Mouse (Mus musculus) forebrain, embryonic 15.5 days (tissue): ENCODE results near the gene Cfap299. TPM values are rescaled to one million over a fixed set of nuclear protein-coding genes. Genes with fewer than 3 reads are reported as not detected.
"Not testable (repeated sequence)": the region's sequence is repeated elsewhere in the genome, so short reads cannot be mapped to it uniquely, and the experiment has no call there.

Source experiments
- ATAC-seq: fragments of 200-750 bp; cut with Nextera tagmentation; replicated peaks from 2 replicates; pipeline ENCODE4 v1.8.0; 2017; ENCODE audit warnings: mild to moderate bottlenecking, moderate TSS enrichment, moderate library complexity
- H3K27ac ChIP-seq: fragments of 300-500 bp; sonication (generic); replicated peaks from 2 replicates; pipeline ENCODE4 v1.5.1; 2015; ENCODE audit warnings: mild to moderate bottlenecking, inconsistent platforms
- H3K27me3 ChIP-seq: fragments of 300-500 bp; sonication (generic); 2 replicates; pipeline ENCODE4 v1.6.1; 2015; ENCODE audit warnings: inconsistent platforms
- H3K36me3 ChIP-seq: fragments of 300-500 bp; sonication (generic); 2 replicates; pipeline ENCODE4 v1.6.1; 2015; ENCODE audit warnings: mild to moderate bottlenecking, inconsistent platforms
- H3K4me1 ChIP-seq: fragments of 300-500 bp; sonication (generic); 2 replicates; pipeline ENCODE4 v1.6.1; 2015; ENCODE audit warnings: inconsistent platforms
- H3K4me2 ChIP-seq: fragments of 300-500 bp; sonication (generic); replicated peaks from 2 replicates; pipeline ENCODE4 v1.6.1; 2015; ENCODE audit warnings: mild to moderate bottlenecking, inconsistent platforms
- H3K4me3 ChIP-seq: fragments of 300-500 bp; sonication (generic); 2 replicates; pipeline ENCODE4 v1.5.1; 2015; ENCODE audit warnings: mild to moderate bottlenecking, inconsistent platforms
- H3K9ac ChIP-seq: fragments of 300-500 bp; sonication (generic); replicated peaks from 2 replicates; pipeline ENCODE4 v1.6.1; 2015; ENCODE audit warnings: mild to moderate bottlenecking, inconsistent platforms
- H3K9me3 ChIP-seq: fragments of 300-500 bp; sonication (generic); 2 replicates; pipeline ENCODE4 v1.6.1; 2016; ENCODE audit warnings: inconsistent platforms
- WGBS: fragments of 180-500 bp; shearing (Covaris S2); methylation state at CpG from one replicate; pipeline ENCODE4 v1.1.7; 2015; ENCODE audit warnings: mixed read lengths; 5-methylcytosine and 5-hydroxymethylcytosine counted together
- polyA plus RNA-seq: library from polyadenylated mRNA; unstranded; fragments of >200 nt; fragmentation: Nextera tagmentation; extraction: Ambion mirVana; gene quantifications from 2 replicates; pipeline ENCODE4 v1.2.1, GENCODE M21; 2015

Cfap299 gene
- 0.66 and 2.0 TPM in 2 replicates for polyA plus RNA-seq

GRCm38 (mm10) chr5:98328848-98329624, at the start of gene Cfap299:
Gene Cfap299 (plus strand): TSS chr5:98329304.
- no peaks in the 10 kb centered on the region for H3K9me3 ChIP-seq
- H3K4me2 ChIP-seq, result peak within 1 kb of the TSS; percentile 96
- H3K4me3 ChIP-seq, result peak within 1 kb of the TSS; percentile 58
- H3K27me3 ChIP-seq, result peaks cover 4% of the 10 kb centered on the region; the same call in 1 of the 2 replicates
- 2% methylated on average over 46 of the region's 46 CpGs for WGBS
- peaks cover 7% of the 10 kb centered on the region for H3K4me1 ChIP-seq
- peak; percentile 96 for ATAC-seq
- no peaks in the 10 kb centered on the region for H3K36me3 ChIP-seq
- peak within 1 kb of the TSS; percentile 41; the same call in 1 of the 2 replicates for H3K9ac ChIP-seq
- no peak within 1 kb of the TSS for H3K27ac ChIP-seq

- 34% methylated on average over 9 of the region's 9 CpGs for WGBS
- no peak overlapping the region for H3K4me2 ChIP-seq
- H3K4me1 ChIP-seq, result 0 out of 2 replicates have a peak, but pooled peaks cover 5% of the 10 kb centered on the region
- H3K9ac ChIP-seq, result no peak overlapping the region
- H3K4me3 ChIP-seq, result no peak overlapping the region
- H3K27me3 ChIP-seq, result no peaks in the 10 kb centered on the region
- ATAC-seq, result no peak
- no peaks in the 10 kb centered on the region for H3K36me3 ChIP-seq
- H3K9me3 ChIP-seq, result no peaks in the 10 kb centered on the region
- H3K27ac ChIP-seq, result no peak overlapping the region
Observed at GRCm38 (mm10) chr5:98281993-98282392, 47.1 kb upstream of the Cfap299 start.

- Histone ChIP-seq H3K27ac (no peak overlapping the region), H3K27me3 (no peaks in the 10 kb centered on the region), H3K9ac (no peak overlapping the region), H3K4me3 (no peak overlapping the region), H3K9me3 (no peaks in the 10 kb centered on the region), H3K4me2 (no peak overlapping the region), H3K36me3 (no peaks in the 10 kb centered on the region), H3K4me1 (0 out of 2 replicates have a peak, but pooled peaks cover 5% of the 10 kb centered on the region)
- WGBS, result 40% methylated on average over 17 of the region's 17 CpGs
- ATAC-seq, result no peak
Observed at GRCm38 (mm10) chr5:98283696-98284478, 45.2 kb upstream of the Cfap299 start.

- H3K27me3 ChIP-seq, result peaks cover 20% of the 10 kb centered on the region
- no peak overlapping the region for H3K4me3 ChIP-seq
- H3K9ac ChIP-seq, result no peak overlapping the region
- H3K4me1 ChIP-seq, result peaks cover 13% of the 10 kb centered on the region
- no peaks in the 10 kb centered on the region for H3K36me3 ChIP-seq
- no peaks in the 10 kb centered on the region for H3K9me3 ChIP-seq
- ATAC-seq, result no peak
- 83% methylated on average over 8 of the region's 8 CpGs for WGBS
- no peak overlapping the region for H3K4me2 ChIP-seq
- no peak overlapping the region for H3K27ac ChIP-seq
Observed at GRCm38 (mm10) chr5:98290642-98291041, 38.5 kb upstream of the Cfap299 start.

GRCm38 (mm10) chr5:98292388-98293048, 36.6 kb upstream of the Cfap299 start:
- H3K4me1 ChIP-seq, result peaks cover 13% of the 10 kb centered on the region
- H3K36me3 ChIP-seq, result no peaks in the 10 kb centered on the region
- H3K9ac ChIP-seq, result 0 out of 2 replicates have a peak overlapping the region, but pooled peaks have one; percentile 5
- WGBS, result 2% methylated on average over 19 of the region's 19 CpGs
- H3K4me2 ChIP-seq, result peak overlapping the region; percentile 47
- no peaks in the 10 kb centered on the region for H3K9me3 ChIP-seq
- peak overlapping the region; percentile 25 for H3K4me3 ChIP-seq
- no peak for ATAC-seq
- H3K27ac ChIP-seq, result no peak overlapping the region
- peaks cover 20% of the 10 kb centered on the region for H3K27me3 ChIP-seq

GRCm38 (mm10) chr5:98293049-98293715, 35.9 kb upstream of the Cfap299 start:
- H3K4me1 ChIP-seq, result peaks cover 13% of the 10 kb centered on the region

GRCm38 (mm10) chr5:98300079-98300478, 29.0 kb upstream of the Cfap299 start:
- Histone ChIP-seq H3K27me3 (no peaks in the 10 kb centered on the region), H3K4me1 (no peaks in the 10 kb centered on the region), H3K4me3 (no peak overlapping the region), H3K9ac (no peak overlapping the region), H3K36me3 (no peaks in the 10 kb centered on the region), H3K9me3 (no peaks in the 10 kb centered on the region), H3K27ac (no peak overlapping the region), H3K4me2 (no peak overlapping the region)
- WGBS, result 94% methylated on average over 4 of the region's 4 CpGs
- ATAC-seq, result no peak

More at GRCm38 (mm10) chr5:98293049-98293715, 35.9 kb upstream of the Cfap299 start:
- Histone ChIP-seq H3K27ac (no peak overlapping the region), H3K9ac (0 out of 2 replicates have a peak overlapping the region, but pooled peaks have one; percentile 5), H3K36me3 (no peaks in the 10 kb centered on the region), H3K4me2 (peak overlapping the region; percentile 47), H3K9me3 (no peaks in the 10 kb centered on the region), H3K4me3 (peak overlapping the region; percentile 25), H3K27me3 (peaks cover 20% of the 10 kb centered on the region)
- WGBS, result 1% methylated on average over 12 of the region's 12 CpGs
- no peak for ATAC-seq

GRCm38 (mm10) chr5:98305673-98306072, 23.4 kb upstream of the Cfap299 start:
- 86% methylated on average over 4 of the region's 4 CpGs for WGBS

GRCm38 (mm10) chr5:98306528-98306927, 22.6 kb upstream of the Cfap299 start:
- ATAC-seq, result no peak
- Histone ChIP-seq H3K27ac (no peak overlapping the region), H3K4me2 (no peak overlapping the region), H3K27me3 (no peaks in the 10 kb centered on the region), H3K9me3 (no peaks in the 10 kb centered on the region), H3K36me3 (no peaks in the 10 kb centered on the region), H3K4me1 (no peaks in the 10 kb centered on the region), H3K4me3 (no peak overlapping the region), H3K9ac (no peak overlapping the region)
- 48% methylated on average over 9 of the region's 9 CpGs for WGBS

More at GRCm38 (mm10) chr5:98305673-98306072, 23.4 kb upstream of the Cfap299 start:
- Histone ChIP-seq H3K9me3 (no peaks in the 10 kb centered on the region), H3K36me3 (no peaks in the 10 kb centered on the region), H3K27ac (no peak overlapping the region), H3K9ac (no peak overlapping the region), H3K27me3 (no peaks in the 10 kb centered on the region), H3K4me3 (no peak overlapping the region), H3K4me2 (no peak overlapping the region), H3K4me1 (no peaks in the 10 kb centered on the region)
- ATAC-seq, result no peak

- H3K9me3 ChIP-seq, result no peaks in the 10 kb centered on the region
- peaks cover 7% of the 10 kb centered on the region for H3K4me1 ChIP-seq
- no peak overlapping the region for H3K4me3 ChIP-seq
- no peaks in the 10 kb centered on the region for H3K36me3 ChIP-seq
- WGBS, result 87% methylated on average over 2 of the region's 2 CpGs
- H3K9ac ChIP-seq, result no peak overlapping the region
- ATAC-seq, result no peak
- no peak overlapping the region for H3K27ac ChIP-seq
- H3K27me3 ChIP-seq, result peaks cover 4% of the 10 kb centered on the region; the same call in 1 of the 2 replicates
- no peak overlapping the region for H3K4me2 ChIP-seq
Observed at GRCm38 (mm10) chr5:98326625-98327024, 2.5 kb upstream of the Cfap299 start.

- not testable (repeated sequence) for H3K9ac ChIP-seq, ATAC-seq, H3K4me3 ChIP-seq
Observed at GRCm38 (mm10) chr5:98343751-98344150, 14.6 kb downstream of the Cfap299 start.

More at GRCm38 (mm10) chr5:98343751-98344150, 14.6 kb downstream of the Cfap299 start:
- not testable (repeated sequence) for H3K4me2 ChIP-seq, H3K36me3 ChIP-seq, H3K27ac ChIP-seq, H3K27me3 ChIP-seq, H3K4me1 ChIP-seq, H3K9me3 ChIP-seq
- WGBS, result 91% methylated on average over 16 of the region's 16 CpGs
